Mouse (Mus musculus) heart, embryonic 11.5 days (tissue): Measurements from ENCODE around the gene Atp6v1b1. TPM values are rescaled to one million over a fixed set of nuclear protein-coding genes. Genes with fewer than 3 reads are reported as not detected.

Experiments
- ATAC-seq: fragments of 200-750 bp; cut with Nextera tagmentation; replicated peaks from 2 replicates; pipeline ENCODE4 v1.8.0; 2017; ENCODE audit warnings: moderate library complexity; ENCODE audit not compliant: insufficient number of reproducible peaks, low FRiP score, low TSS enrichment
- H3K27ac ChIP-seq: fragments of 300-500 bp; sonication (generic); 2 replicates; pipeline ENCODE4 v1.5.1; 2014; ENCODE audit warnings: mild to moderate bottlenecking, low read depth, low read length
- H3K27me3 ChIP-seq: fragments of 300-500 bp; sonication (generic); 2 replicates; pipeline ENCODE4 v1.6.1; 2014; ENCODE audit warnings: mild to moderate bottlenecking, low read length, mixed read lengths; ENCODE audit not compliant: control insufficient read depth, insufficient read depth
- H3K36me3 ChIP-seq: fragments of 300-500 bp; sonication (generic); 2 replicates; pipeline ENCODE4 v1.6.1; 2014; ENCODE audit warnings: mild to moderate bottlenecking, low read length, moderate library complexity, mixed read lengths; ENCODE audit not compliant: control insufficient read depth, insufficient read depth
- H3K4me1 ChIP-seq: fragments of 300-500 bp; sonication (generic); 2 replicates; pipeline ENCODE4 v1.6.1; 2014; ENCODE audit warnings: low read length; ENCODE audit not compliant: control insufficient read depth, insufficient read depth
- H3K4me2 ChIP-seq: fragments of 300-500 bp; sonication (generic); 2 replicates; pipeline ENCODE4 v1.6.1; 2014; ENCODE audit warnings: mild to moderate bottlenecking, moderate library complexity
- H3K4me3 ChIP-seq: fragments of 300-500 bp; sonication (generic); 2 replicates; pipeline ENCODE4 v1.5.1; 2014; ENCODE audit warnings: low read depth, low read length
- H3K9ac ChIP-seq: fragments of 300-500 bp; sonication (generic); 2 replicates; pipeline ENCODE4 v1.6.1; 2014; ENCODE audit warnings: mild to moderate bottlenecking, low read depth, low read length, moderate library complexity
- H3K9me3 ChIP-seq: fragments of 300-500 bp; sonication (generic); replicated peaks from 2 replicates; pipeline ENCODE4 v1.6.1; 2016; ENCODE audit warnings: low read length; ENCODE audit not compliant: control insufficient read depth
- WGBS: fragments of 180-500 bp; shearing (Covaris S2); extraction: QIAGEN DNeasy Blood & Tissue Kit; methylation state at CpG from one replicate; pipeline ENCODE4 v1.1.7; 2014; ENCODE audit not compliant: insufficient replicate concordance; 5-methylcytosine and 5-hydroxymethylcytosine counted together
- polyA plus RNA-seq: library from polyadenylated mRNA; unstranded; fragments of >200 nt; fragmentation: Nextera tagmentation; extraction: Ambion mirVana; gene quantifications from 2 replicates; pipeline ENCODE4 v1.2.1, GENCODE M21; 2014

The Atp6v1b1 gene
- polyA plus RNA-seq, 1 experiment from 2014 or later, result not detected

- 2% methylated on average over 45 of the region's 45 CpGs for WGBS
- Histone ChIP-seq H3K9me3 (no peaks in the 10 kb centered on the region), H3K4me1 (peaks cover 15% of the 10 kb centered on the region), H3K27me3 (peaks cover 98% of the 10 kb centered on the region), H3K36me3 (no peaks in the 10 kb centered on the region), H3K27ac (no peak overlapping the region), H3K4me2 (peak overlapping the region; percentile 69), H3K4me3 (peak overlapping the region; percentile 41), H3K9ac (no peak overlapping the region)
- ATAC-seq, result no peak
These were observed 30.9 kb upstream of the Atp6v1b1 start for GRCm38 (mm10) chr6:83711725-83712475.

GRCm38 (mm10) chr6:83713271-83714136 lies 29.3 kb upstream of the Atp6v1b1 start:
- H3K4me2 ChIP-seq, result no peak overlapping the region
- H3K9me3 ChIP-seq, result no peaks in the 10 kb centered on the region
- H3K27ac ChIP-seq, result no peak overlapping the region
- H3K27me3 ChIP-seq, result peaks cover 98% of the 10 kb centered on the region
- WGBS, result 4% methylated on average over 12 of the region's 12 CpGs
- H3K4me1 ChIP-seq, result peaks cover 15% of the 10 kb centered on the region
- H3K4me3 ChIP-seq, result no peak overlapping the region
- no peaks in the 10 kb centered on the region for H3K36me3 ChIP-seq
- ATAC-seq, result no peak
- no peak overlapping the region for H3K9ac ChIP-seq

- under 1% methylated on average over 34 of the region's 34 CpGs for WGBS
- H3K36me3 ChIP-seq, result no peaks in the 10 kb centered on the region
- no peak overlapping the region for H3K27ac ChIP-seq
- H3K9ac ChIP-seq, result no peak overlapping the region
- no peaks in the 10 kb centered on the region for H3K9me3 ChIP-seq
- H3K4me1 ChIP-seq, result peaks cover 15% of the 10 kb centered on the region
- H3K4me3 ChIP-seq, result no peak overlapping the region
- H3K4me2 ChIP-seq, result peak overlapping the region; percentile 4; the same call in 1 of the 2 replicates
- H3K27me3 ChIP-seq, result peaks cover 97% of the 10 kb centered on the region
- no peak for ATAC-seq
These were observed 28.3 kb upstream of the Atp6v1b1 start for GRCm38 (mm10) chr6:83714221-83715123.

GRCm38 (mm10) chr6:83715461-83716196 lies 27.2 kb upstream of the Atp6v1b1 start:
- ATAC-seq, result no peak
- no peaks in the 10 kb centered on the region for H3K9me3 ChIP-seq
- H3K27ac ChIP-seq, result no peak overlapping the region
- H3K4me1 ChIP-seq, result peaks cover 12% of the 10 kb centered on the region
- H3K4me2 ChIP-seq, result peak overlapping the region; percentile 22; the same call in 1 of the 2 replicates
- no peaks in the 10 kb centered on the region for H3K36me3 ChIP-seq
- 3% methylated on average over 30 of the region's 30 CpGs for WGBS
- peak overlapping the region; percentile 16; the same call in 1 of the 2 replicates for H3K4me3 ChIP-seq
- no peak overlapping the region for H3K9ac ChIP-seq
- peaks cover 97% of the 10 kb centered on the region for H3K27me3 ChIP-seq

- no peak overlapping the region for H3K27ac ChIP-seq
- no peak overlapping the region for H3K9ac ChIP-seq
- ATAC-seq, result no peak
- no peak overlapping the region for H3K4me2 ChIP-seq
- peaks cover 1% of the 10 kb centered on the region; the same call in 1 of the 2 replicates for H3K4me1 ChIP-seq
- WGBS, result 2% methylated on average over 8 of the region's 8 CpGs
- no peak overlapping the region for H3K4me3 ChIP-seq
- no peaks in the 10 kb centered on the region for H3K9me3 ChIP-seq
- H3K36me3 ChIP-seq, result no peaks in the 10 kb centered on the region
- H3K27me3 ChIP-seq, result peaks cover 97% of the 10 kb centered on the region
These were observed 25.8 kb upstream of the Atp6v1b1 start for GRCm38 (mm10) chr6:83717026-83717425.

GRCm38 (mm10) chr6:83722526-83722925 lies 20.3 kb upstream of the Atp6v1b1 start:
- Histone ChIP-seq H3K4me2 (no peak overlapping the region), H3K4me1 (no peaks in the 10 kb centered on the region), H3K9ac (no peak overlapping the region), H3K27me3 (peaks cover 63% of the 10 kb centered on the region), H3K9me3 (no peaks in the 10 kb centered on the region), H3K27ac (no peak overlapping the region), H3K36me3 (no peaks in the 10 kb centered on the region), H3K4me3 (no peak overlapping the region)
- ATAC-seq, result no peak
- WGBS, result 17% methylated on average over 6 of the region's 6 CpGs

GRCm38 (mm10) chr6:83727178-83727577 lies 15.6 kb upstream of the Atp6v1b1 start:
- no peak overlapping the region for H3K27ac ChIP-seq
- peaks cover 21% of the 10 kb centered on the region for H3K27me3 ChIP-seq
- H3K36me3 ChIP-seq, result no peaks in the 10 kb centered on the region
- no peak for ATAC-seq
- H3K4me3 ChIP-seq, result no peak overlapping the region
- 31% methylated on average over 4 of the region's 4 CpGs for WGBS
- H3K4me2 ChIP-seq, result no peak overlapping the region
- H3K4me1 ChIP-seq, result no peaks in the 10 kb centered on the region
- no peaks in the 10 kb centered on the region for H3K9me3 ChIP-seq
- no peak overlapping the region for H3K9ac ChIP-seq
